Mouse (Mus musculus) heart, postnatal 0 days (tissue): ENCODE results near the gene Sp6. TPM values are rescaled to one million over a fixed set of nuclear protein-coding genes. Genes with fewer than 3 reads are reported as not detected.

Experiments
- ATAC-seq: fragments of 200-750 bp; cut with Nextera tagmentation; 2 replicates; pipeline ENCODE4 v1.8.0; 2017; ENCODE audit warnings: low read depth, moderate number of reproducible peaks, moderate library complexity; ENCODE audit not compliant: insufficient read depth
- DNase-seq: peaks from one replicate; pipeline ENCODE4 v3.0.0-alpha.2; 2016; ENCODE audit warnings: low spot score
- H3K27ac ChIP-seq: fragments of 300-500 bp; sonication (generic); 2 replicates; pipeline ENCODE4 v1.5.1; 2014; ENCODE audit warnings: low read depth, mild to moderate bottlenecking
- H3K27me3 ChIP-seq: fragments of 300-500 bp; sonication (generic); 2 replicates; pipeline ENCODE4 v1.6.1; 2014; ENCODE audit warnings: low read length, mixed read lengths; ENCODE audit not compliant: control insufficient read depth, insufficient read depth
- H3K36me3 ChIP-seq: fragments of 300-500 bp; sonication (generic); replicated peaks from 2 replicates; pipeline ENCODE4 v1.6.1; 2014; ENCODE audit warnings: low read length, mixed read lengths; ENCODE audit not compliant: control insufficient read depth, insufficient read depth
- H3K4me1 ChIP-seq: fragments of 300-500 bp; sonication (generic); 2 replicates; pipeline ENCODE4 v1.6.1; 2014; ENCODE audit warnings: antibody characterized with exemption; ENCODE audit not compliant: control insufficient read depth, insufficient read depth
- H3K4me2 ChIP-seq: fragments of 300-500 bp; sonication (generic); 2 replicates; pipeline ENCODE4 v1.6.1; 2014; ENCODE audit warnings: low read depth, mild to moderate bottlenecking, low read length, moderate library complexity
- H3K4me3 ChIP-seq: fragments of 300-500 bp; sonication (generic); 2 replicates; pipeline ENCODE4 v1.5.1; 2014; ENCODE audit warnings: low read depth, low read length
- H3K9ac ChIP-seq: fragments of 300-500 bp; sonication (generic); replicated peaks from 2 replicates; pipeline ENCODE4 v1.6.1; 2014; ENCODE audit warnings: low read depth, low read length, mixed read lengths
- H3K9me3 ChIP-seq: fragments of 300-500 bp; sonication (generic); replicated peaks from 2 replicates; pipeline ENCODE4 v1.6.1; 2016; ENCODE audit warnings: low read length; ENCODE audit not compliant: control insufficient read depth
- CTCF ChIP-seq: IDR thresholded peaks from 2 replicates; pipeline ENCODE4 v1.5.1; 2016; ENCODE audit warnings: antibody characterized with exemption, control low read depth, low read depth
- EP300 ChIP-seq: IDR thresholded peaks from 2 replicates; pipeline ENCODE4 v1.6.1; 2016; ENCODE audit warnings: antibody characterized with exemption, low read depth
- WGBS: fragments of 180-500 bp; shearing (Covaris S2); extraction: QIAGEN DNeasy Blood & Tissue Kit; methylation state at CpG from one replicate; pipeline ENCODE4 v1.1.7; 2014; 5-methylcytosine and 5-hydroxymethylcytosine counted together
- polyA plus RNA-seq: library from polyadenylated mRNA; unstranded; fragments of >200 nt; fragmentation: Nextera tagmentation; extraction: Ambion mirVana; gene quantifications from 2 replicates; pipeline ENCODE4 v1.2.1, GENCODE M21; 2015
- total RNA-seq: library from RNA; depleted of rRNA; stranded (reverse); fragments of >200 nt; gene quantifications from 2 replicates; pipeline ENCODE4 v1.2.3, GENCODE M21; 2014; ENCODE audit warnings: low replicate concordance

Gene Sp6
- total and polyA plus RNA-seq, 2 experiments from 2014 or later: 0.04 TPM; not detected in 1

DNA sequence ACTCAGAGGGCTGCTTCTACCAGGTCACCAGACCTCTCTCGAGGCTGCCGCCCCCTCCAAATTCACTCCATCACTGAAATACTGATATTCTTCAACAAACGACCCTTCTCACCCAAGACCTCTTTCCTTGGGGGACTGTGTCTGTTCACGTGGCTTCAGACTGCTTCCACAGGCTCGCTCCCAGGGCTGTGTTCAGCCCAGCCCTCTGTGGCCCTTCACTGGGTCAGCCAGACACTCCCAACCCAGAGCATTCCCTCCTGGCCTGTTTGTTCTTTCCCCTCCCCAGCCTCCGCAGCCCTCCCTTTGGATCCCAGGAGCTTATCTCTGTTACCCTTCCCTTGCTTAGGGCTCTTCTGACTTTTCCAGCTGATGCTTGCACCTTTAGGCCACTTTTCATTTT is 44.7 kb upstream of the Sp6 start:
- peaks cover 64% of the 10 kb centered on the region for H3K4me1 ChIP-seq
- H3K4me2 ChIP-seq: peak overlapping the region; percentile 46
- WGBS: 20% methylated on average over 6 of the region's 6 CpGs

DNA sequence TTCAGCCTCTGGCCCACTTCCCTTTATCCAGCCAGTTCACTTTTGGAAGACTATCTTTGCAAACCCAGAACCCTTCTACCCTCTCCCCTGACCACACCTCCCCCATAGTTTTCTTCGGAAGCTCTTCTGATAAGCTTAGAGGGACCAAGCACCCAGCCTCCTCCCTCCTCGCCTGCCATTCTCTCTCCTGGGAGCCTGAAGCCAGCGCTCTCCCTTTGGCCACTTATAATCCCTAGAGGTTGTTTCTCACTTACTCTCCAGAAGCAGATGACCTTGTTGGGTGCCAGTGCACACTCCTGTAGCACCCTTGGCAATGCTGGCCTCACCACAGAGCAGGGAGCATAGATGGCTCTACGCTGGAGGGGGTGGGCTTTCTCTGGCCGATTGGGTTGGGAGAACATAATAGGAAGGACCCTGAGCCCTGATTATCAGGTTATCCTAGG is 43.9 kb upstream of the Sp6 start:
- Histone ChIP-seq H3K27ac (peak overlapping the region; percentile 99), H3K36me3 (no peaks in the 10 kb centered on the region), H3K4me1 (peaks cover 72% of the 10 kb centered on the region), H3K4me3 (no peak overlapping the region), H3K9ac (peak overlapping the region; percentile 22), H3K9me3 (no peaks in the 10 kb centered on the region), H3K27me3 (no peaks in the 10 kb centered on the region), H3K4me2 (peak overlapping the region; percentile 46)
- DNase-seq (peak; percentile 69), ATAC-seq (peak; percentile 61)
- 13% methylated on average over 5 of the region's 5 CpGs for WGBS
- no peak for TF ChIP-seq EP300
- no peak for TF ChIP-seq CTCF

More for the DNA sequence above, 44.7 kb upstream of the Sp6 start:
- Histone ChIP-seq H3K4me3 (no peak overlapping the region), H3K27ac (peak overlapping the region; percentile 99), H3K9me3 (no peaks in the 10 kb centered on the region), H3K27me3 (no peaks in the 10 kb centered on the region), H3K36me3 (no peaks in the 10 kb centered on the region), H3K9ac (peak overlapping the region; percentile 22)
- DNase-seq: no peak
- ATAC-seq: no peak
- no peak for TF ChIP-seq EP300
- no peak for TF ChIP-seq CTCF

DNA sequence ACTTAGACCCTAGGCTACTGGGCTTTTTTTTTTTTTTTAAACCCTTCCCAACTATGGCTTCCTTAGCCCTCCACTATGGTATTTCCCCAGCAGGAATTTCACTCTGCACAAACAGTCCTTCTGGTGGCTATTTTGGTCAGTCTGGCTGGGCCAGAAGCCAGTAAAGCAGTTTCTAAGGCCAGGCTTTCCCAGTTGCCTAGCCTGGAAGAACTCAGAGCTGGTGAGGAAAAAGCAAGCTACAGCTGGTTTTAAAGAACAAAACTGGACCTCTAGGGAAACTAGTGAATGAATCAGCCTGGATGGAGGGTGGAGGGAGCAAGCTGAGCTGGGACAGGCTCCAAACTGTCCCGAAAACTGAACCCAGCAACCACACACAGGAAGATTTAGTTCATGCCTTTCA is 43.4 kb upstream of the Sp6 start:
- TF ChIP-seq CTCF (no peak), EP300 (peak; percentile 75)
- Histone ChIP-seq H3K9me3 (no peaks in the 10 kb centered on the region), H3K4me2 (peak overlapping the region; percentile 46), H3K9ac (peak overlapping the region; percentile 22), H3K27ac (peak overlapping the region; percentile 99), H3K4me1 (peaks cover 72% of the 10 kb centered on the region), H3K4me3 (no peak overlapping the region), H3K27me3 (no peaks in the 10 kb centered on the region), H3K36me3 (no peaks in the 10 kb centered on the region)
- ATAC-seq (peak; percentile 88), DNase-seq (peak; percentile 92)
- WGBS: 4% methylated on average over 1 of the region's 1 CpGs

DNA sequence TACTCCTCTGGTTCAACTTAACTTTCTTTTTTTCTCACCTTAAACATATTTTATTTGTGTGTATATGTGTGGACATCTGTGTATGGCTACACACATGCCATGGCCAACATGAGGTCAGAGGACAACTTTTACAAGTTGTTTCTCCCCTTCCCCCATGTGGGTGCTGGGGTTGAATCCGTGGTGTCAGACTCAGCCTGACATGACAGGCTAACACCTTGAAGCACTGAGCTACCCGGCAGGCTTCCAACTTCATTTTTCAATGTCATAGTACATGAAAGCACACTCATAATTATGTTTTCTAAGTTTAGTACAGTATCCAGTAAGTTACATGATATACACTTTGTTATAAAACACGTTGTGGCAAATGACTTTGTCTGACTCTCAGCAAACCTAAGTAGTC is 42.9 kb upstream of the Sp6 start:
- no peak for DNase-seq

DNA sequence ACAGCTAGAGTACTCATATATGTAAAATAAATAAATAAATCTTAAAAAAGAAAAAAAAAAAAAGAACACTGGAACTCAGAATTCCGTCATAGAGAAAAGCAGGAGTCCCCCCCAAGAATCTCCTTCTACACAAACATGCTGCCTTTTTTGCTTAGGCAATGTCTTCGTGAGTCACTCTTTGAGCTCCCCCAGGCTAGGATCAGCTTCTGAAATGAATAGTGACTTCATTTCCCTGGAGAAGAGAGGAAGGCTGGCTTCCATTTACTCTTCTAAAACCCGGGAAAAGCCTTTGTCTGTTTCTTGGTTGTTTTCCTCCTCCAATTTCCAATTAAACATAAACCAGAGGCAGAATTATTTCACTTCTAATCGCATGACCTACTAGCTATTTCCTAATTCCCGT is 40.3 kb upstream of the Sp6 start:
- Histone ChIP-seq H3K4me3 (no peak overlapping the region), H3K9ac (no peak overlapping the region), H3K36me3 (no peaks in the 10 kb centered on the region), H3K4me2 (no peak overlapping the region), H3K4me1 (peaks cover 71% of the 10 kb centered on the region), H3K27ac (peak overlapping the region; percentile 76), H3K9me3 (no peaks in the 10 kb centered on the region), H3K27me3 (no peaks in the 10 kb centered on the region)
- no peak for ATAC-seq
- TF ChIP-seq EP300: no peak
- no peak for TF ChIP-seq CTCF
- no peak for DNase-seq
- 59% methylated on average over 5 of the region's 5 CpGs for WGBS

More for the DNA sequence above, 42.9 kb upstream of the Sp6 start:
- peak overlapping the region; percentile 22; the same call in 1 of the 2 replicates for H3K9ac ChIP-seq
- WGBS: 27% methylated on average over 3 of the region's 3 CpGs
- peaks cover 74% of the 10 kb centered on the region for H3K4me1 ChIP-seq
- no peaks in the 10 kb centered on the region for H3K9me3 ChIP-seq
- no peaks in the 10 kb centered on the region for H3K27me3 ChIP-seq
- H3K27ac ChIP-seq: peak overlapping the region; percentile 99
- no peak overlapping the region for H3K4me3 ChIP-seq
- TF ChIP-seq EP300 (no peak), CTCF (no peak)
- H3K4me2 ChIP-seq: no peak overlapping the region
- no peaks in the 10 kb centered on the region for H3K36me3 ChIP-seq
- ATAC-seq: no peak

DNA sequence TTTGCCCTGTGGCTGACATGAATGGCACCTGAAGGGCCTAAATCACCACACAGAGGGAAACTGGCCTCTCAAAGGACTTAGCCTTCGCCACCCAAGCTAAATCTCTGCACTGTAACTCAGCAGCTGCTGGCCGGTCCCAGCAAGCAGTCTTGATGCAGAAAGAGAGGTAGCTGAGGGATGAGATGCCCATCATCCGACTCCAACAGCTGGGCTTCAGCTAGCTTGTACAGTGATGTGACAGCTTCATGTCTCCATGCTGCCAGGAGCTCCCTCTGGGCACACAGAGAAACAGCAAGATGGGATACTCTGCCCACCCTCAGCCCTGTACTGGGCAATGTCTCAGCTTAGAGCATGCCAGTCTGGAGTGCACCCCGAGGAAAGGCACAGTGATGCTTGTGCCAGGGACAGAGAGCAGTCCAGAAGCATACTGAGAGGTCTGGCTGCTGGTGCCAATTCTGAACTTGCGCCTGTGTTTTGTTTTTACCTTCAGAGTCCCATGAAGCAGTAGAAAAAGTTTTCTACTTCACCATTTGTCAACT is 39.7 kb upstream of the Sp6 start:
- Histone ChIP-seq H3K27me3 (no peaks in the 10 kb centered on the region), H3K27ac (peak overlapping the region; percentile 76), H3K4me2 (no peak overlapping the region), H3K9me3 (no peaks in the 10 kb centered on the region), H3K4me1 (peaks cover 65% of the 10 kb centered on the region), H3K36me3 (no peaks in the 10 kb centered on the region), H3K4me3 (no peak overlapping the region), H3K9ac (no peak overlapping the region)
- ATAC-seq (no peak), DNase-seq (no peak)
- TF ChIP-seq CTCF: no peak
- no peak for TF ChIP-seq EP300
- WGBS: 74% methylated on average over 5 of the region's 5 CpGs
